Mouse (Mus musculus): ENCODE results near the gene Cx3cr1.

Cx3cr1 gene

GRCm38 (mm10) chr9:120081967-120082366 is 12.3 kb upstream of the Cx3cr1 start:
- no peak for DNase-seq

DNA sequence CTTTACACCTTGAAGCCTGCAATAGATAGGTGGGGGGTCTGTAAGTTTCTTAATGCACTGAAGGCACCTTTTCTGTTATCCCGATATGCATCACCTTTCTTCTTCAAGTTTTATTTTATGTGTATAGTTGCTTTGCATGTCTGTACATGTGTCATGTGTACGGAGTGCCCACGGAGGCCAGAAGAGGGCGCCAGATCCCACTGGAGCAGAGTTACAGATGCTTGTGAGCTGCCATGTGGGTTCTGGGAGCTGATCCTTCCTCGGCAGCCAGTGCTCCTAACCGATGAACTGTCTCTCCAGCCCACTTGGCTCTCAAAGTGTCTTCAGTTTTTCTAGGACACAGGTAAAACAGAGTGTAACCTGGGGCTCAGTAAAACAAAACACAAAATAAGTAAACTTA is 11.6 kb upstream of the Cx3cr1 start:
- no peak for DNase-seq

- DNase-seq = no peak
These were observed 10.9 kb upstream of the Cx3cr1 start for GRCm38 (mm10) chr9:120080546-120081108.

GRCm38 (mm10) chr9:120079901-120080300 is 10.2 kb upstream of the Cx3cr1 start:
- DNase-seq = no peak

GRCm38 (mm10) chr9:120078241-120078640 is 8.6 kb upstream of the Cx3cr1 start:
- no peak for DNase-seq

DNA sequence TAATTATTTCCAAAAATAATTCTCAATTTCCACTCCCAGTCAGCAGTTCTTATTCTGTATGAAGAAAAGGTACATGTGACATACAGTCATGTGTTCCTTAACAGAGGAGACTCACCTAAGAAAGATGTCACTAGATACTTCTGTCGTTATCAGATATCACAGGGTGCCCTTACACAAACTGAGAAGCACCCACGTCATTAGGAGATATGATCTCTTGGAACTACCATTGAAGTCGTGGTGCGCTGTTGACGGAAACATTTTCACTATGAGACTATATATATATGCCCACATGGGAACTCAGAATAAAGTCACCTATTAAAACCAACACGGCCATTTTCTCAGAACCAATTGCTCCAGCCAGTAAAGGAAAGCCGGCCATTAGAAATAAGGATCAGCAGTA is 4.8 kb upstream of the Cx3cr1 start:
- no peak for DNase-seq

DNA sequence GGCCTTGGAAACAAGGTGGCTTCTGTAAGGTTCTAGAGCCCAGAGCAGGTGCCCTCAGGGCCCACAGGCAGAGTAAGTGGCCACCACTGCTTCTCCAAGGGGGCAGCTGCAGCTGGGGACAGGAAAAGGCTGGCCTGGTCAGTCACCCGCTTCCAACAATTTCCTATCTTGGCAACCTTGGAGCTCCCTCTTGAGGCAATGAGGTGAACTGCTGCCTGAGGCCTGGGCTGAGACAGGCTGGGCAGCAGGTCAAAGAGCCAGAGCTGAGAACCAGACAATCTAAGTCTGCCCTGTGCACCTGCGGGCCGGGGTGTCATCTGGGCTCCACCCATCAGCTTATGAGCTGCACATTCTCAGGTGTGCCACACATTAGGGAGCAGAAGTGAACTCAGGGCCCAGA is 3.5 kb upstream of the Cx3cr1 start:
- peak; percentile 67 for DNase-seq

GRCm38 (mm10) chr9:120071251-120071650 is 1.6 kb upstream of the Cx3cr1 start:
- no peak for DNase-seq

DNA sequence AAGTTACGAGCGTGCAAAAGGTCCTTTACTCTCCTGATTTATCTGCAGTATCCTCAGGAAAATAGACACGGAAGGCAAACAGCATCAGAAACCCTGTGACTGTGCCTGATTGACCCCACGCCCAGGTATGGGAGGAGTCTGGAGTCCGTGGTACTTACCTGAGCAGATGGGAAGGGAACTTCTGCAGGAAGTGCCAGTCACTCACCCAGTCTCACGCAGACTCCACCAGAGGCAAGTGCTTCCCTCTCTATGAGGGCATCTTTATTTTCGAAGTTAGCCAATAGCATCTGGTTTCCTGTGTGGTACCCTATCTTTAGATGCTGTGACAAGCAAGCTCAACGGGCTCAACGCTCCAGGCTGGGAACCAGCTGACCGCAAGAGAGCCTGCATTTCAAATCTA is 1.6 kb downstream of the Cx3cr1 start:
- no peak for DNase-seq

DNA sequence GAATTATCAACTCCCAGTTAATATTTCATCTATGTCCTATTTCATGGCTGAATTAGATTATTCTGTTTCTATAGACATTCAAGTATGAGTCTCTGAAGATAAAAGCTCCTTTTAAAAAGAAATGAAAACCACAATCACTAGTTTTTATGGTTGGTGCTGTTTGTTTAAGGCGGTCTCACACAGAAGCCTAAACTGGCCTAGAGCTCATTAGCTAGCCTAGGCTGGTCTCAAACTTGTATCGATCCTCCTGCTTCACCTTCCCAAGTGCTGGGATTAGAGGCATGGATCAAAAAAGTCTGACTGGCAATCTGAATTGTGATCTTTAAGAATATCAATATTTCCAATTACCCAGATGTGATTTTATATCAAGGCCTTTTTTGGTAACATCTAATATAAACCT is 2.1 kb downstream of the Cx3cr1 start:
- no peak for DNase-seq

- DNase-seq = no peak
These were observed 5.4 kb downstream of the Cx3cr1 start for GRCm38 (mm10) chr9:120064317-120064716.

- DNase-seq = no peak
These were observed 10.9 kb downstream of the Cx3cr1 start for GRCm38 (mm10) chr9:120058730-120059129.

GRCm38 (mm10) chr9:120056201-120056600 is 13.5 kb downstream of the Cx3cr1 start:
- no peak for DNase-seq

GRCm38 (mm10) chr9:120054545-120055277 is 15.0 kb downstream of the Cx3cr1 start:
- DNase-seq = no peak

DNA sequence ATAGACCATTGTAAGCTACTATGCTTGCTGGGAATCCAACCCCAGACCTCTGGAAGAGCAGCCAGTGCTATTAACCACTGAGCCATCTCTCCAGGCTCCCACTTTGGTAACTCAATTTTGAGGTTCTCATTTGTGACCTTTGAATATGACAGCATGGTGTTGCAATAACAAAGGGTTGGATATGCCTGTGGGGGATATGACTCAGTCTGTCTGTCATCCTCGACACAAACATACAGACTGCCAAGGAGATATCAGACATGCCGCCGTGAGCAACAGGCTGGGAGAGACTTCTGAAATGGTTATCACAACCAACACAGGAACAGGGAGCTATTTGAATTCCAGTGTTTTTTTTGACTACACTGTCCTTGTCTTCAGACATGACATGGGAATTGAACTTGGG is 20.3 kb downstream of the Cx3cr1 start:
- no peak for DNase-seq

GRCm38 (mm10) chr9:120048495-120048894 is 21.2 kb downstream of the Cx3cr1 start:
- no peak for DNase-seq

DNA sequence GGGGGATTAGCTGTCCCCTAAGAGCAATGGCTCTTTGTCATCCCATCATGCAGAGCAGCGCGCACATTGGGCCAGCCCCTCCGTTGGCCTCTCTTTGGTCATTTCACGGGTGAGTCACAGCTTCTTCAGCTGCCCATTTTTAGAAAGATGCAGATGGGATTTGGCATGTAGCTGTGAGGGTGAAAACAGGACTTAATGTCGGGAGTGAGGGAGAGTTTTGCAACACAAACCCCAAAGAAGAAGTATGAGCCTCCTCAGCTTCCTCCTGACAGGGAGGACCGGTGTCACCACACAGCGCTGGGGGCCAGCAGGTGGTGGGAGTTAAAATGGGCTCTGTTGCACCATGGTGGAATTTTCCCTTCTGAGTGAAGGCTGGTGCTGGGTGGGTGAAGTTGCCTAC is 26.6 kb downstream of the Cx3cr1 start:
- DNase-seq = no peak

GRCm38 (mm10) chr9:120037414-120037813 is 32.3 kb downstream of the Cx3cr1 start:
- DNase-seq = no peak

DNA sequence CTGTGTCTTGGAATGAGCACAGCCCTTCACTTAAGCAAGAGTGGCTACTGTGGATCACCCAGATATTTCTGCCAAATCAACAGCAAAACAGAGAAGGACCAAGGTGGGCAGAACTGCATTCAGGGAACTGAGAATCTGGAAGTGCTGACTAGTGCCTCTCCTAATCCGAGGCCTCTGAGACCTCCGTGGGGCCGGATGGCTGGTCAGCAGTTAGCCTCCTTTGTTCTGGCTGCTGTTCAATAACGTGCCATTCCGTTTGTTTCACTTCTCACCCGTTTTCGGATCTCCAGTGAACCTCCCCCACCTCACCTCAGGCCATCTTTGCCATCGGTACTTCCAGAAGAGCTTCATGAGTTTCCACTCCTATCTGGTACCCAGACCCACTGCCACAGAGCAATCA is 35.3 kb downstream of the Cx3cr1 start:
- no peak for DNase-seq

DNA sequence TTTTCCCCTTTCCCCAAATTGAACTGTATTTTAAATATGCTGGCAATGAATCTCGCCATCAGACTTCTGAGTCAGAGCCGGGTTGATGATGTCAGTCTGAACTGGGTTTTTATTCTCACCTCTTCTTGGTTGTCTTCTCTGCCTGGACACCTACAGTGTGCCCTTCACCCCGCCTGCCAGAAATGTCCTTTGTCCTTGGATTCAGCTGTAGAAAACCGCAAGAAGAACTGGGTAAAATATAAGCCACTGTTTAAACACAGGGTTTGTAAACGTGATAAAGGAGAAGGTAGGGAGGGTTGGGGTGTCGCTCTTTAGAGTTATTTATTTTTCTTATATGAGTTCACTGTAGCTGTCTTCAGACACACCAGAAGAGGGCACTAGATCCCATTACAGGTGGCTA is 37.0 kb downstream of the Cx3cr1 start:
- no peak for DNase-seq

DNA sequence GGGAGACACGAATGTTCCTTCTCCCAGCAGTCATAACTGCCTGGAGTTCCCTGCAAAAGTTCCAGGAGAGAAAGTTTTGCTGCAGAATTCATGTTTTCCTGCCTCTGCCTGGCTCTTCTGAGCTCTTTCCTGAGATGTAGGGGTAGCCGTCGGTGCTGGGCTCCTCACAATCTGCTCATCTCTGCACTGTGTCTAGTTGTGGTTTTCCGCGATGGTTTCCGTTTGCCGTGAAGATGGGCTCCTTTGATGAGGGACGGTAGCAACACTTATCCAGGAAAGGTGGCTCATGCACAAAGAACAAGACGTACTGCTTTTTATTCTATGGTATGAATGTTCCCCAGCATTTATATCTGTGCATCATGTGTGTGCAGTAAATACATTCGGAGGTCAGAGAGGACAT is 39.3 kb downstream of the Cx3cr1 start:
- DNase-seq = no peak

GRCm38 (mm10) chr9:120029880-120030279 is 39.8 kb downstream of the Cx3cr1 start:
- no peak for DNase-seq

DNA sequence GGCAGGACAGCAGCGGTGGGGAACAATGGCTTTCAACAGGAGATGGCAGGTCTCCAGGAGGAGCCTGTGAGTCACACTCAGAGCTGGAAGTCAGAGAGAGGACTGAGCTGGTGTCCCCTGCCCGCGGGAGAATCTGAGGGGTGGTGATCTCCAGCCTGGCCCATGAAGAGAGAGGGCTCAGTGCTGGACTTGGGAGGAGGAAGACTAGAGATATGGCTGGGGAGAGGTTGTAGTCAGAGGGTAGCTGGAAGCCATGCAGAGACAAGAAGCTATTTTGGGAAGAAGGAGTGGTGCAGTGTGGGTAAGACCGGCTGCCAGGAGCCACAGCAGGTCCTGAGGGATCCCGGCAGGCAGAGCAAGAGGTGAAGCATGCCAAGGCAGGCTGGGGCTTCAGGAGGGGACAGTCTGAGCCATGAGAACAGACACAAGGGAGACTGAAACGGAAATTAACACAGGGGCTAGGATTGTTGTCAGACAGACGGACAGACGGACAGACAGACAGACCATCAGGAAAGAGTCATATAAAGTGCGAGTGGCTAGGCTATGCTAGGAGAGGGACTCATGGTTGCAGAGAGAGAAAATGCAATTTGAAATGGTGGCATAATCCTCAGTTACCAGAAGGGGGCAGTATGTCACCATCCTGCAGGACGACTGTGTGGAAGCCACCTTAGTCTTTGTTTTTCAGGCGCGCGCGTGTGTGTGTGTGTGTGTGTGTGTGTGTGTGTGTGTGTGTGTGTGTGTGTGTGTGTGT is 42.1 kb downstream of the Cx3cr1 start:
- peak; percentile 81 for DNase-seq

DNA sequence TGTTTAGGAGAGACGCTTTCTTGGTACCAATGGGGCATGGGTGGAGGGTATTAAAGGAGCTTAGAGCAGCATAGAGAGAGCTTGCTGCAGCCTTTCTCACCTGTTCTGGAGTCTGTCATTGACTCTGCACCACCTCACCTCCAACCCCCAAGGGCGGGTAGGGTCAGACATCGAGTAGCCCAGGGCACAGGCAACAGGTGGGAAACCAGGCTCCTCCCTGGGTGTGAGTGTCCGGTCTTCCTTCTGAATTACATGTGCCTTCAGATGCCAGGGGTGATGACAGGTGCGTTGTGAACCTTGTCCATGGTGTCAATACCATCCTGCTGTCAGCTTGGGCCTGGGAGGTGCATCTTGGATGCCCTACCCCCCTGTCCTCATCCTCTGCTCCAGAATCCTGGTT is 45.1 kb downstream of the Cx3cr1 start:
- DNase-seq = peak; percentile 71

Data from cerebellum, adult 11-12 months (tissue).